17 mouse cellular contexts compared by ENCODE assay signal in genomic region chr9:10383140-10383539, GRCm38 (mm10).
"Had no signal": no experiment of that assay in that cellular context is flagged by ENCODE, and none has a peak within 500 bp of the region (broad histone marks: within the 10 kb centered on the region; RNA-seq: fewer than 3 reads in every experiment).

No protein-coding gene starts in this region.

- H3K27me3 ChIP-seq: midbrain, embryonic 12.5 days; neural tube, embryonic 13.5 days; neural tube, embryonic 15.5 days; stomach, embryonic 15.5 days had no signal

- DNase-seq: lung, adult 18-20 months; lung, embryonic 14.5 days; lung, postnatal 10 days; lung, postnatal 4 days; midbrain, embryonic 14.5 days; right cerebral cortex, postnatal 14 days; thymus, adult 2 months; thymus, postnatal 25 days; thymus, postnatal 4 days had no signal

- H3K9ac ChIP-seq: lung, embryonic 14.5 days; midbrain, embryonic 12.5 days; neural tube, embryonic 13.5 days; neural tube, embryonic 15.5 days; stomach, embryonic 15.5 days had no signal

- H3K36me3 ChIP-seq: midbrain, embryonic 10.5 days; midbrain, embryonic 12.5 days; neural tube, embryonic 13.5 days; neural tube, embryonic 15.5 days; stomach, embryonic 15.5 days had no signal

- ATAC-seq: midbrain, embryonic 16.5 days had no signal

- H3K4me1 ChIP-seq: midbrain, embryonic 10.5 days; midbrain, embryonic 12.5 days; neural tube, embryonic 13.5 days; neural tube, embryonic 15.5 days; stomach, embryonic 15.5 days had no signal

- H3K9me3 ChIP-seq: midbrain, embryonic 10.5 days; midbrain, embryonic 12.5 days; neural tube, embryonic 13.5 days; neural tube, embryonic 15.5 days; stomach, embryonic 15.5 days had no signal

- H3K27ac ChIP-seq: midbrain, embryonic 10.5 days; midbrain, embryonic 12.5 days; neural tube, embryonic 13.5 days; neural tube, embryonic 15.5 days; stomach, embryonic 15.5 days; stomach, postnatal 0 days had no signal

- H3K4me3 ChIP-seq: midbrain, embryonic 10.5 days; midbrain, embryonic 12.5 days; myocyte; neural tube, embryonic 13.5 days; neural tube, embryonic 15.5 days; stomach, embryonic 15.5 days had no signal
